Mouse (Mus musculus): ENCODE results near the gene Slc8a1. TPM values are rescaled to one million over a fixed set of nuclear protein-coding genes. Genes with fewer than 3 reads are reported as not detected.

Slc8a1 gene
- polyA plus RNA-seq, 1 experiment from 2014 or later, result 2.3 TPM

- no peaks in the 10 kb centered on the region for H3K27me3 ChIP-seq (replicated peaks; ENCODE audit: control insufficient read depth, insufficient read depth, low read length)
- H3K4me3 ChIP-seq (ENCODE audit: low read depth, low read length), result no peak overlapping the region
- H3K4me2 ChIP-seq, result no peak overlapping the region
- H3K4me1 ChIP-seq (replicated peaks; ENCODE audit: control insufficient read depth, insufficient read depth, low read length), result no peaks in the 10 kb centered on the region
- no peak for ATAC-seq (replicated peaks; ENCODE audit: low FRiP score)
- no peak for DNase-seq (ENCODE audit: low spot score)
- WGBS, result 71% methylated on average over 5 of the region's 5 CpGs
- no peak overlapping the region for H3K27ac ChIP-seq (ENCODE audit: low read depth, low read length)
- H3K9me3 ChIP-seq (ENCODE audit: control insufficient read depth, low read length), result no peaks in the 10 kb centered on the region
- H3K36me3 ChIP-seq (ENCODE audit: control insufficient read depth, insufficient read depth, low read length), result no peaks in the 10 kb centered on the region
- H3K9ac ChIP-seq (ENCODE audit: low read depth, low read length), result no peak overlapping the region
These were observed 337.8 kb downstream of the Slc8a1 start for GRCm38 (mm10) chr17:81400377-81400776.

DNA sequence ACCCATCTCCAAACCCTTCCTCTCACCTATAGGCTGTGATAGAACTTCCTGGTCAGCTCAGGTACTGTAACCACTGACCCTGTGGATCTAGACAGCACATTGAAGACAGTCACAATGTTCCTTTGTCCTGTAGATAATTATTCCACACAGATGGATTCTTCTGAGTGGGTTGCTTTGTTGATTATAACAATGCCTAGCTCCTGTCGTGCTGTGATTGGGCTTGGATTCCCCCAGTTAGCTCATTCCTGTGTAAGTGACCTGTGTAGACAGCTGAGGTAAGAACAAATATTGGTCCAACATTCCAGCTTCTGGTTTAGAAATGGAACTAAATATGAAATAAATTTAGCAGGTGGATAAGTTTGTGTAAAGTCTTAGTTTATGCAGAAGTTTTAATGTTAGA, 340.7 kb downstream of the Slc8a1 start:
- Histone ChIP-seq H3K9me3 (ENCODE audit: control insufficient read depth, low read length) (no peaks in the 10 kb centered on the region), H3K4me2 (no peak overlapping the region), H3K4me3 (ENCODE audit: low read depth, low read length) (no peak overlapping the region), H3K9ac (ENCODE audit: low read depth, low read length) (no peak overlapping the region), H3K27ac (ENCODE audit: low read depth, low read length) (no peak overlapping the region), H3K27me3 (replicated peaks; ENCODE audit: control insufficient read depth, insufficient read depth, low read length) (no peaks in the 10 kb centered on the region), H3K36me3 (ENCODE audit: control insufficient read depth, insufficient read depth, low read length) (no peaks in the 10 kb centered on the region), H3K4me1 (replicated peaks; ENCODE audit: control insufficient read depth, insufficient read depth, low read length) (no peaks in the 10 kb centered on the region)
- WGBS, result 66% methylated on average over 1 of the region's 1 CpGs
- DNase-seq (ENCODE audit: low spot score) (no peak), ATAC-seq (replicated peaks; ENCODE audit: low FRiP score) (no peak)

DNA sequence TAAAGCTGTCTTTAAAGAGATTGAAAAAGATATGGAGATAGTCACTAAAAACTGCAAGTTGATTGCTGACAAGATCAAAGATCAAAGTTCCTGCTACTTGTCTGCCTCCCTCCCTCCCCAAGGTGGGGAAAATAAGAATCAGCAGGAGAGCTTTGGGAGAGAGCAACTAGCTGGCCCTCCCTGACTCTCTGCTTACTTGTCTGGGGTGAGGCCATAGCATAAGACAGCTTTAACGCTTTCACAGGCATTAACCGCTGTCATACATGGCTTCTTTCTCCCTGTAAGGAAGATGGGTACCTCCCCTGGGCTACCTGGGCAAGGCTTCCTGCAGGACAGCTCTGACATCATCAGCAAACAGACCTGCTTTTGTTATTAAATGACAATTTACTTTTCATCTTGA, 344.1 kb downstream of the Slc8a1 start:
- WGBS, result 51% methylated on average over 2 of the region's 2 CpGs
- Histone ChIP-seq H3K36me3 (ENCODE audit: control insufficient read depth, insufficient read depth, low read length) (no peaks in the 10 kb centered on the region), H3K4me1 (replicated peaks; ENCODE audit: control insufficient read depth, insufficient read depth, low read length) (no peaks in the 10 kb centered on the region), H3K4me2 (no peak overlapping the region), H3K9me3 (ENCODE audit: control insufficient read depth, low read length) (no peaks in the 10 kb centered on the region), H3K27me3 (replicated peaks; ENCODE audit: control insufficient read depth, insufficient read depth, low read length) (no peaks in the 10 kb centered on the region), H3K27ac (ENCODE audit: low read depth, low read length) (no peak overlapping the region), H3K9ac (ENCODE audit: low read depth, low read length) (no peak overlapping the region), H3K4me3 (ENCODE audit: low read depth, low read length) (no peak overlapping the region)
- DNase-seq (ENCODE audit: low spot score), result no peak
- no peak for ATAC-seq (replicated peaks; ENCODE audit: low FRiP score)

GRCm38 (mm10) chr17:81393040-81393439, 345.1 kb downstream of the Slc8a1 start:
- no peak overlapping the region for H3K4me3 ChIP-seq (ENCODE audit: low read depth, low read length)
- DNase-seq (ENCODE audit: low spot score) (no peak), ATAC-seq (replicated peaks; ENCODE audit: low FRiP score) (no peak)
- no peaks in the 10 kb centered on the region for H3K36me3 ChIP-seq (ENCODE audit: control insufficient read depth, insufficient read depth, low read length)
- H3K4me1 ChIP-seq (replicated peaks; ENCODE audit: control insufficient read depth, insufficient read depth, low read length), result no peaks in the 10 kb centered on the region
- H3K9ac ChIP-seq (ENCODE audit: low read depth, low read length), result no peak overlapping the region
- H3K27me3 ChIP-seq (replicated peaks; ENCODE audit: control insufficient read depth, insufficient read depth, low read length), result no peaks in the 10 kb centered on the region
- H3K27ac ChIP-seq (ENCODE audit: low read depth, low read length), result no peak overlapping the region
- no peaks in the 10 kb centered on the region for H3K9me3 ChIP-seq (ENCODE audit: control insufficient read depth, low read length)
- WGBS, result 63% methylated on average over 4 of the region's 4 CpGs
- H3K4me2 ChIP-seq, result no peak overlapping the region

GRCm38 (mm10) chr17:81391478-81391877, 346.7 kb downstream of the Slc8a1 start:
- no peaks in the 10 kb centered on the region for H3K9me3 ChIP-seq (ENCODE audit: control insufficient read depth, low read length)
- H3K4me1 ChIP-seq (replicated peaks; ENCODE audit: control insufficient read depth, insufficient read depth, low read length), result no peaks in the 10 kb centered on the region
- no peak overlapping the region for H3K27ac ChIP-seq (ENCODE audit: low read depth, low read length)
- no peak for DNase-seq (ENCODE audit: low spot score)
- H3K27me3 ChIP-seq (replicated peaks; ENCODE audit: control insufficient read depth, insufficient read depth, low read length), result no peaks in the 10 kb centered on the region
- no peaks in the 10 kb centered on the region for H3K36me3 ChIP-seq (ENCODE audit: control insufficient read depth, insufficient read depth, low read length)
- WGBS, result 90% methylated on average over 7 of the region's 7 CpGs
- no peak overlapping the region for H3K4me3 ChIP-seq (ENCODE audit: low read depth, low read length)
- no peak overlapping the region for H3K9ac ChIP-seq (ENCODE audit: low read depth, low read length)
- ATAC-seq (replicated peaks; ENCODE audit: low FRiP score), result no peak
- no peak overlapping the region for H3K4me2 ChIP-seq

DNA sequence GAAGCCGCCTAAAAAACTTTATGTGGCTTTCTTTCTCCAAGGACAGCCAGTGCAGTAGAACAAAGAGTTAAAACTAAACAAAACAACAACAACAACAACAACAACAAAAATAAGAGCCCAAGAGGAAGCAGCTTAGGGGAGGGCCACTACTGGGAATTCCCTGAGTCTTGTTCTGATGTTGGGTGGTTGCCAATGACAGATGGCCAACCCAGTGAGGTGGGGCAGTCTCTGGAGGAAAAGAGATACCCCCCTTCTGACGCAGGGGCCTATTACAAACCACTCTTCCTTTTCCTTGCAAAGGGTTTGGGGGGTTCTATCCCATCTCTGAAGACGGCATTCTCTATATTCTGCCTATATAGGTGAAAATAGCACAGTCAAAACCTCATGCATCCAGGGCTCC, 347.4 kb downstream of the Slc8a1 start:
- Histone ChIP-seq H3K9ac (ENCODE audit: low read depth, low read length) (no peak overlapping the region), H3K9me3 (ENCODE audit: control insufficient read depth, low read length) (no peaks in the 10 kb centered on the region), H3K27ac (ENCODE audit: low read depth, low read length) (no peak overlapping the region), H3K4me1 (replicated peaks; ENCODE audit: control insufficient read depth, insufficient read depth, low read length) (no peaks in the 10 kb centered on the region), H3K27me3 (replicated peaks; ENCODE audit: control insufficient read depth, insufficient read depth, low read length) (no peaks in the 10 kb centered on the region), H3K4me2 (no peak overlapping the region), H3K36me3 (ENCODE audit: control insufficient read depth, insufficient read depth, low read length) (no peaks in the 10 kb centered on the region), H3K4me3 (ENCODE audit: low read depth, low read length) (no peak overlapping the region)
- 75% methylated on average over 3 of the region's 3 CpGs for WGBS
- ATAC-seq (replicated peaks; ENCODE audit: low FRiP score) (no peak), DNase-seq (ENCODE audit: low spot score) (no peak)

DNA sequence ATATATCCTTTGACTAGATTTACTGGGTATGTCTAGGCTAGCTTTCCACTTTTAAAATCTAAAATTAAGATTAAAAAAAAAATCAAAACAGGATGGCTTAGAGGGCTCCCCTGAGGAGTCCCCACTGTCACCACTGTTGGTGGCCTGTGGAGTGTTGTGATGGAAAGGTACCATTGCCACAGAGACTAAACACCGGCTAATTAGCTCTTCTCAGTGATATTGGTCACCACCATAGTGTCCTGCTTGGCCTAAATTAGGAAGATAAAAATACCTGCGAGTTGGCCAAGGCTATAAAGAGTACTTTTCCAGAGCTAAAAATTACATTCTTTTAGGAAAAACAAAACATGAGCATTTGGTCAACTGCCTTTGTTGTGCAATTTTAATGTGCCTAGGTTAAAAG, 352.1 kb downstream of the Slc8a1 start:
- no peaks in the 10 kb centered on the region for H3K4me1 ChIP-seq (replicated peaks; ENCODE audit: control insufficient read depth, insufficient read depth, low read length)
- ATAC-seq (replicated peaks; ENCODE audit: low FRiP score), result no peak
- no peaks in the 10 kb centered on the region for H3K9me3 ChIP-seq (ENCODE audit: control insufficient read depth, low read length)
- H3K27me3 ChIP-seq (replicated peaks; ENCODE audit: control insufficient read depth, insufficient read depth, low read length), result no peaks in the 10 kb centered on the region
- no peak overlapping the region for H3K27ac ChIP-seq (ENCODE audit: low read depth, low read length)
- DNase-seq (ENCODE audit: low spot score), result no peak
- no peak overlapping the region for H3K4me3 ChIP-seq (ENCODE audit: low read depth, low read length)
- no peak overlapping the region for H3K4me2 ChIP-seq
- no peaks in the 10 kb centered on the region for H3K36me3 ChIP-seq (ENCODE audit: control insufficient read depth, insufficient read depth, low read length)
- no peak overlapping the region for H3K9ac ChIP-seq (ENCODE audit: low read depth, low read length)
- 74% methylated on average over 2 of the region's 2 CpGs for WGBS

DNA sequence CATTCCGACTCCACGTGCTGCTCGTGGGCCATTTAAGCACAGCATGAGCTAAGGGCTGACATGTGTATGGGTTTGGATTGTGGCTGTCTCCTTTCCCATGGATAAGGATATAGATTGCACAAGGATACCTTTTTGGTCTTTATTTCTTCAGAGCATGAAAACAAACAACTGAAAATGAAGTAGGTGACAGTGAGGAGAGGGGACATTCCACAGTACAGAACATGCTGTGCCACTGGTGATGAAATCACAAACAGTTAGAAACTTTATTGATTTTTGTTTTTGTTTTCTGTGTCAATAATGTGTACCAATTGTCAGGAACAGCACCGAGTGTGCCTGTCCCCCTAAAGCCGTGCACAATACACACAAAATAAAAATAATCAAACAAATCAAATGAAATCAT, 352.7 kb downstream of the Slc8a1 start:
- H3K9ac ChIP-seq (ENCODE audit: low read depth, low read length), result no peak overlapping the region
- H3K27me3 ChIP-seq (replicated peaks; ENCODE audit: control insufficient read depth, insufficient read depth, low read length), result no peaks in the 10 kb centered on the region
- H3K4me1 ChIP-seq (replicated peaks; ENCODE audit: control insufficient read depth, insufficient read depth, low read length), result no peaks in the 10 kb centered on the region
- H3K27ac ChIP-seq (ENCODE audit: low read depth, low read length), result no peak overlapping the region
- no peaks in the 10 kb centered on the region for H3K36me3 ChIP-seq (ENCODE audit: control insufficient read depth, insufficient read depth, low read length)
- 86% methylated on average over 5 of the region's 5 CpGs for WGBS
- no peak for DNase-seq (ENCODE audit: low spot score)
- H3K4me3 ChIP-seq (ENCODE audit: low read depth, low read length), result no peak overlapping the region
- ATAC-seq (replicated peaks; ENCODE audit: low FRiP score), result no peak
- no peak overlapping the region for H3K4me2 ChIP-seq
- no peaks in the 10 kb centered on the region for H3K9me3 ChIP-seq (ENCODE audit: control insufficient read depth, low read length)

DNA sequence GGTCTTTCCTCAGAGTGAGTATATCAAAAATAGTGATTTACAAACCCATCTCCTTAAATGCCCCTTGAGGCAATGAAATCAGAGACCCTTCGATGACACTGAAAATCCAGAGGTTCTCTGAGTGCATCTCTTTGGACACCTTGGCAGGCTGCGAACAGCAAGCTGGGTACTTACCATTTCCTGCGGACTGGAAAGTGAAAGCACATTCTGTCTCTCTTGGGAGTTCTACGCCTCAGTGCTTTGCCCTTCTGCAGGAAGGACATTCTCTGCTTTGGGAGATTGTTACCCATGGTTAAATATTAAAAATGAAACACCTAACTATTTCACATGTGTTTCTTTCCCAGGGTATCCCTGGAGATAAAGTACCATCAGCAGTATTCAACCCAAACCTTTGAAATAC, 354.7 kb downstream of the Slc8a1 start:
- no peak for DNase-seq (ENCODE audit: low spot score)
- Histone ChIP-seq H3K9me3 (ENCODE audit: control insufficient read depth, low read length) (no peaks in the 10 kb centered on the region), H3K4me1 (replicated peaks; ENCODE audit: control insufficient read depth, insufficient read depth, low read length) (no peaks in the 10 kb centered on the region), H3K4me3 (ENCODE audit: low read depth, low read length) (no peak overlapping the region), H3K27ac (ENCODE audit: low read depth, low read length) (no peak overlapping the region), H3K36me3 (ENCODE audit: control insufficient read depth, insufficient read depth, low read length) (no peaks in the 10 kb centered on the region), H3K9ac (ENCODE audit: low read depth, low read length) (no peak overlapping the region), H3K27me3 (replicated peaks; ENCODE audit: control insufficient read depth, insufficient read depth, low read length) (no peaks in the 10 kb centered on the region), H3K4me2 (no peak overlapping the region)
- ATAC-seq (replicated peaks; ENCODE audit: low FRiP score), result no peak
- WGBS, result 94% methylated on average over 4 of the region's 4 CpGs

Data from liver, embryonic 11.5 days (tissue).